Mouse (Mus musculus): Measurements from ENCODE around the gene Elmo1. TPM values are rescaled to one million over a fixed set of nuclear protein-coding genes. Genes with fewer than 3 reads are reported as not detected.

The Elmo1 gene
- polyA plus RNA-seq, 1 experiment from 2014 or later: 49.6 TPM

- no peaks in the 10 kb centered on the region for H3K27me3 ChIP-seq (replicated peaks; ENCODE audit: control insufficient read depth, insufficient read depth, low read length)
- H3K36me3 ChIP-seq (ENCODE audit: control insufficient read depth, insufficient read depth, low read length): no peaks in the 10 kb centered on the region
- H3K4me2 ChIP-seq (ENCODE audit: low read length): no peak overlapping the region
- 79% methylated on average over 5 of the region's 5 CpGs for WGBS
- no peak overlapping the region for H3K27ac ChIP-seq (ENCODE audit: low read depth, low read length)
- no peaks in the 10 kb centered on the region for H3K9me3 ChIP-seq (ENCODE audit: control insufficient read depth, low read length)
- no peak overlapping the region for H3K9ac ChIP-seq (ENCODE audit: low read depth, low read length)
- no peaks in the 10 kb centered on the region for H3K4me1 ChIP-seq (ENCODE audit: control insufficient read depth, insufficient read depth, low read depth, low read length)
- no peak overlapping the region for H3K4me3 ChIP-seq (ENCODE audit: low read length)
- ATAC-seq: no peak
Observed at GRCm38 (mm10) chr13:20157529-20157928, 67.1 kb downstream of the Elmo1 start.

GRCm38 (mm10) chr13:20163339-20163954 is 73.1 kb downstream of the Elmo1 start:
- no peak overlapping the region for H3K9ac ChIP-seq (ENCODE audit: low read depth, low read length)
- no peaks in the 10 kb centered on the region for H3K27me3 ChIP-seq (replicated peaks; ENCODE audit: control insufficient read depth, insufficient read depth, low read length)
- no peak overlapping the region for H3K4me2 ChIP-seq (ENCODE audit: low read length)
- H3K27ac ChIP-seq (ENCODE audit: low read depth, low read length): no peak overlapping the region
- no peak overlapping the region for H3K4me3 ChIP-seq (ENCODE audit: low read length)
- no peaks in the 10 kb centered on the region for H3K4me1 ChIP-seq (ENCODE audit: control insufficient read depth, insufficient read depth, low read depth, low read length)
- ATAC-seq: no peak
- WGBS: 83% methylated on average over 10 of the region's 10 CpGs
- no peaks in the 10 kb centered on the region for H3K9me3 ChIP-seq (ENCODE audit: control insufficient read depth, low read length)
- H3K36me3 ChIP-seq (ENCODE audit: control insufficient read depth, insufficient read depth, low read length): no peaks in the 10 kb centered on the region

- no peak overlapping the region for H3K27ac ChIP-seq (ENCODE audit: low read depth, low read length)
- ATAC-seq: no peak
- H3K27me3 ChIP-seq (replicated peaks; ENCODE audit: control insufficient read depth, insufficient read depth, low read length): no peaks in the 10 kb centered on the region
- H3K4me3 ChIP-seq (ENCODE audit: low read length): no peak overlapping the region
- no peak overlapping the region for H3K9ac ChIP-seq (ENCODE audit: low read depth, low read length)
- no peak overlapping the region for H3K4me2 ChIP-seq (ENCODE audit: low read length)
- H3K36me3 ChIP-seq (ENCODE audit: control insufficient read depth, insufficient read depth, low read length): no peaks in the 10 kb centered on the region
- WGBS: 86% methylated on average over 2 of the region's 2 CpGs
- no peaks in the 10 kb centered on the region for H3K9me3 ChIP-seq (ENCODE audit: control insufficient read depth, low read length)
- no peaks in the 10 kb centered on the region for H3K4me1 ChIP-seq (ENCODE audit: control insufficient read depth, insufficient read depth, low read depth, low read length)
Observed at GRCm38 (mm10) chr13:20164837-20165236, 74.4 kb downstream of the Elmo1 start.

GRCm38 (mm10) chr13:20173987-20174654 is 83.7 kb downstream of the Elmo1 start:
- Histone ChIP-seq H3K9me3 (ENCODE audit: control insufficient read depth, low read length) (no peaks in the 10 kb centered on the region), H3K4me2 (ENCODE audit: low read length) (no peak overlapping the region), H3K4me3 (ENCODE audit: low read length) (no peak overlapping the region), H3K4me1 (ENCODE audit: control insufficient read depth, insufficient read depth, low read depth, low read length) (no peaks in the 10 kb centered on the region; the same call in 1 of the 2 replicates), H3K27ac (ENCODE audit: low read depth, low read length) (peak overlapping the region; percentile 32), H3K9ac (ENCODE audit: low read depth, low read length) (0 out of 2 replicates have a peak overlapping the region, but pooled peaks have one; percentile 11), H3K36me3 (ENCODE audit: control insufficient read depth, insufficient read depth, low read length) (no peaks in the 10 kb centered on the region), H3K27me3 (replicated peaks; ENCODE audit: control insufficient read depth, insufficient read depth, low read length) (no peaks in the 10 kb centered on the region)
- no peak for ATAC-seq
- WGBS: 42% methylated on average over 10 of the region's 10 CpGs

GRCm38 (mm10) chr13:20174655-20175280 is 84.4 kb downstream of the Elmo1 start:
- ATAC-seq: no peak
- no peaks in the 10 kb centered on the region for H3K36me3 ChIP-seq (ENCODE audit: control insufficient read depth, insufficient read depth, low read length)
- no peak overlapping the region for H3K4me2 ChIP-seq (ENCODE audit: low read length)
- H3K4me3 ChIP-seq (ENCODE audit: low read length): no peak overlapping the region
- no peaks in the 10 kb centered on the region for H3K27me3 ChIP-seq (replicated peaks; ENCODE audit: control insufficient read depth, insufficient read depth, low read length)
- H3K4me1 ChIP-seq (ENCODE audit: control insufficient read depth, insufficient read depth, low read depth, low read length): no peaks in the 10 kb centered on the region; the same call in 1 of the 2 replicates
- H3K9me3 ChIP-seq (ENCODE audit: control insufficient read depth, low read length): no peaks in the 10 kb centered on the region
- peak overlapping the region; percentile 32; the same call in 1 of the 2 replicates for H3K27ac ChIP-seq (ENCODE audit: low read depth, low read length)
- no peak overlapping the region for H3K9ac ChIP-seq (ENCODE audit: low read depth, low read length)
- WGBS: 60% methylated on average over 3 of the region's 3 CpGs

GRCm38 (mm10) chr13:20180738-20181137 is 90.3 kb downstream of the Elmo1 start:
- H3K9ac ChIP-seq (ENCODE audit: low read depth, low read length): no peak overlapping the region
- no peak overlapping the region for H3K4me3 ChIP-seq (ENCODE audit: low read length)
- no peak overlapping the region for H3K27ac ChIP-seq (ENCODE audit: low read depth, low read length)
- no peak for ATAC-seq
- H3K36me3 ChIP-seq (ENCODE audit: control insufficient read depth, insufficient read depth, low read length): no peaks in the 10 kb centered on the region
- H3K27me3 ChIP-seq (replicated peaks; ENCODE audit: control insufficient read depth, insufficient read depth, low read length): no peaks in the 10 kb centered on the region
- H3K4me2 ChIP-seq (ENCODE audit: low read length): no peak overlapping the region
- WGBS: 87% methylated on average over 5 of the region's 5 CpGs
- peaks cover 21% of the 10 kb centered on the region for H3K4me1 ChIP-seq (ENCODE audit: control insufficient read depth, insufficient read depth, low read depth, low read length)
- H3K9me3 ChIP-seq (ENCODE audit: control insufficient read depth, low read length): no peaks in the 10 kb centered on the region

- H3K27me3 ChIP-seq (replicated peaks; ENCODE audit: control insufficient read depth, insufficient read depth, low read length): no peaks in the 10 kb centered on the region
- H3K9me3 ChIP-seq (ENCODE audit: control insufficient read depth, low read length): no peaks in the 10 kb centered on the region
- no peak overlapping the region for H3K4me3 ChIP-seq (ENCODE audit: low read length)
- H3K4me2 ChIP-seq (ENCODE audit: low read length): no peak overlapping the region
- 76% methylated on average over 4 of the region's 4 CpGs for WGBS
- no peak overlapping the region for H3K27ac ChIP-seq (ENCODE audit: low read depth, low read length)
- ATAC-seq: no peak
- H3K9ac ChIP-seq (ENCODE audit: low read depth, low read length): no peak overlapping the region
- H3K4me1 ChIP-seq (ENCODE audit: control insufficient read depth, insufficient read depth, low read depth, low read length): peaks cover 21% of the 10 kb centered on the region
- H3K36me3 ChIP-seq (ENCODE audit: control insufficient read depth, insufficient read depth, low read length): no peaks in the 10 kb centered on the region
Observed at GRCm38 (mm10) chr13:20181321-20181720, 90.9 kb downstream of the Elmo1 start.

- Histone ChIP-seq H3K4me3 (ENCODE audit: low read length) (no peak overlapping the region), H3K9ac (ENCODE audit: low read depth, low read length) (no peak overlapping the region), H3K4me1 (ENCODE audit: control insufficient read depth, insufficient read depth, low read depth, low read length) (peaks cover 21% of the 10 kb centered on the region), H3K4me2 (ENCODE audit: low read length) (no peak overlapping the region), H3K27me3 (replicated peaks; ENCODE audit: control insufficient read depth, insufficient read depth, low read length) (no peaks in the 10 kb centered on the region), H3K36me3 (ENCODE audit: control insufficient read depth, insufficient read depth, low read length) (no peaks in the 10 kb centered on the region), H3K9me3 (ENCODE audit: control insufficient read depth, low read length) (no peaks in the 10 kb centered on the region), H3K27ac (ENCODE audit: low read depth, low read length) (0 out of 2 replicates have a peak overlapping the region, but pooled peaks have one; percentile 17)
- peak; percentile 65 for ATAC-seq
- 51% methylated on average over 6 of the region's 6 CpGs for WGBS
Observed at GRCm38 (mm10) chr13:20182239-20182825, 91.9 kb downstream of the Elmo1 start.

All from hindbrain, embryonic 16.5 days (tissue).